Mouse (Mus musculus): ENCODE data around the gene Tapt1. TPM values are rescaled to one million over a fixed set of nuclear protein-coding genes. Genes with fewer than 3 reads are reported as not detected.

Gene Tapt1
- total RNA-seq, 2 experiments from 2014 or later, result 41.2 to 43.0 TPM

- intact Hi-C loops (cut with DNase I), result loop anchor here (10.0 kb wide), 1 partner anchor 121 kb away; no protein-coding TSS in a partner anchor
- Histone ChIP-seq H3K27ac (no peak overlapping the region), H3K4me3 (no peak overlapping the region)
- DNase-seq, result no peak
- TF ChIP-seq CTCF (IDR thresholded peaks at IDR 0.05), result peak; percentile 53
Measured at GRCm38 (mm10) chr5:44165854-44166253, 60.6 kb downstream of the Tapt1 start.

GRCm38 (mm10) chr5:44164233-44164776 is 62.1 kb downstream of the Tapt1 start:
- intact Hi-C loops (cut with DNase I), result loop anchor here (1.0 to 10.0 kb wide), 2 partner anchors 104 to 120 kb away; no protein-coding TSS in a partner anchor
- Histone ChIP-seq H3K27ac (no peak overlapping the region), H3K4me3 (no peak overlapping the region)
- no peak for TF ChIP-seq CTCF (IDR thresholded peaks at IDR 0.05)
- no peak for DNase-seq

- no peak overlapping the region for H3K27ac ChIP-seq
- no peak for DNase-seq
- peak; percentile 24; the same call in 1 of the 2 replicates for TF ChIP-seq CTCF (IDR thresholded peaks at IDR 0.05)
- H3K4me3 ChIP-seq, result no peak overlapping the region
- intact Hi-C loops (cut with DNase I), result loop anchor here (10.0 kb wide), 1 partner anchor 119 kb away; no protein-coding TSS in a partner anchor
Measured at GRCm38 (mm10) chr5:44163318-44163717, 63.1 kb downstream of the Tapt1 start.

- TF ChIP-seq CTCF (IDR thresholded peaks at IDR 0.05), result no peak
- no peak overlapping the region for H3K27ac ChIP-seq
- no peak for DNase-seq
- H3K4me3 ChIP-seq, result no peak overlapping the region
- intact Hi-C loops (cut with DNase I), result loop anchor here (10.0 kb wide), 1 partner anchor 118 kb away; no protein-coding TSS in a partner anchor
Measured at GRCm38 (mm10) chr5:44162786-44163185, 63.6 kb downstream of the Tapt1 start.

- intact Hi-C loops (cut with DNase I), result loop anchor here (10.0 kb wide), 1 partner anchor 115 kb away; no protein-coding TSS in a partner anchor
- Histone ChIP-seq H3K27ac (no peak overlapping the region), H3K4me3 (no peak overlapping the region)
- no peak for TF ChIP-seq CTCF (IDR thresholded peaks at IDR 0.05)
- DNase-seq, result no peak
Measured at GRCm38 (mm10) chr5:44159679-44160438, 66.6 kb downstream of the Tapt1 start.

- DNase-seq, result no peak
- intact Hi-C loops (cut with DNase I), result no loop called here
- no peak for TF ChIP-seq CTCF (IDR thresholded peaks at IDR 0.05)
- H3K4me3 ChIP-seq, result no peak overlapping the region
- no peak overlapping the region for H3K27ac ChIP-seq
Measured at GRCm38 (mm10) chr5:44159231-44159630, 67.2 kb downstream of the Tapt1 start.

GRCm38 (mm10) chr5:44158458-44158857 is 68.0 kb downstream of the Tapt1 start:
- intact Hi-C loops (cut with DNase I), result no loop called here
- no peak overlapping the region for H3K4me3 ChIP-seq
- no peak overlapping the region for H3K27ac ChIP-seq
- DNase-seq, result no peak
- TF ChIP-seq CTCF (IDR thresholded peaks at IDR 0.05), result no peak

GRCm38 (mm10) chr5:44157760-44158159 is 68.7 kb downstream of the Tapt1 start:
- H3K27ac ChIP-seq, result no peak overlapping the region
- H3K4me3 ChIP-seq, result no peak overlapping the region
- intact Hi-C loops (cut with DNase I), result no loop called here
- no peak for DNase-seq
- TF ChIP-seq CTCF (IDR thresholded peaks at IDR 0.05), result no peak

GRCm38 (mm10) chr5:44153050-44153449 is 73.4 kb downstream of the Tapt1 start:
- DNase-seq, result no peak
- H3K27ac ChIP-seq, result no peak overlapping the region
- intact Hi-C loops (cut with DNase I), result no loop called here
- H3K4me3 ChIP-seq, result no peak overlapping the region
- TF ChIP-seq CTCF (IDR thresholded peaks at IDR 0.05), result no peak

GRCm38 (mm10) chr5:44151327-44152051 is 74.9 kb downstream of the Tapt1 start:
- TF ChIP-seq CTCF (IDR thresholded peaks at IDR 0.05), result no peak
- Histone ChIP-seq H3K27ac (no peak overlapping the region), H3K4me3 (no peak overlapping the region)
- DNase-seq, result peak; percentile 23
- intact Hi-C loops (cut with DNase I), result no loop called here

- intact Hi-C loops (cut with DNase I), result no loop called here
- Histone ChIP-seq H3K27ac (no peak overlapping the region), H3K4me3 (no peak overlapping the region)
- no peak for TF ChIP-seq CTCF (IDR thresholded peaks at IDR 0.05)
- no peak for DNase-seq
Measured at GRCm38 (mm10) chr5:44147732-44148131, 78.7 kb downstream of the Tapt1 start.

GRCm38 (mm10) chr5:44146437-44147332 is 79.7 kb downstream of the Tapt1 start:
- TF ChIP-seq CTCF (IDR thresholded peaks at IDR 0.05), result no peak
- Histone ChIP-seq H3K4me3 (no peak overlapping the region), H3K27ac (no peak overlapping the region)
- intact Hi-C loops (cut with DNase I), result no loop called here
- DNase-seq, result no peak

All from gastrocnemius, adult 2 months (tissue).